ENCODE assay signal across 8 mouse cellular contexts in genomic region chr8:126536928-126537618, GRCm38 (mm10). TPM values are rescaled to one million over a fixed set of nuclear protein-coding genes. Genes with fewer than 3 reads are reported as not detected.
DNase-seq lines count a peak whose midpoint lies in the region; ATAC-seq and TF ChIP-seq lines count a peak whose summit lies in the region.

No protein-coding gene starts in this region.

- no peak overlapping the region for H3K4me2 ChIP-seq in forebrain, embryonic 11.5 days (ENCODE audit: low read depth, low read length, severe bottlenecking)
- peak overlapping the region; percentile 52 for H3K4me2 ChIP-seq in heart, embryonic 15.5 days

- H3K4me1 ChIP-seq in lung, adult 2 months (ENCODE audit: control insufficient read depth, insufficient read depth, low read length), result peaks cover 19% of the 10 kb centered on the region
- peaks cover 32% of the 10 kb centered on the region for H3K4me1 ChIP-seq in forebrain, embryonic 11.5 days (replicated peaks; ENCODE audit: control insufficient read depth, insufficient read depth, low read length)
- peaks cover 62% of the 10 kb centered on the region for H3K4me1 ChIP-seq in heart, embryonic 15.5 days (replicated peaks)
- peaks cover 8% of the 10 kb centered on the region for H3K4me1 ChIP-seq in liver, adult 2 months (ENCODE audit: control insufficient read depth, insufficient read depth, low read length)

- ATAC-seq in forebrain, embryonic 11.5 days (replicated peaks; ENCODE audit: low FRiP score), result peak; percentile 29; the same call in 1 of the 2 replicates
- peak; percentile 64 for ATAC-seq in heart, embryonic 15.5 days (replicated peaks; ENCODE audit: insufficient number of reproducible peaks, insufficient read depth, low FRiP score, low read depth)
- no peak for ATAC-seq in granulocyte monocyte progenitor cell, adult 5-6 weeks (replicated peaks; ENCODE audit: poor library complexity, severe bottlenecking)

- H3K27ac ChIP-seq in forebrain, embryonic 11.5 days (ENCODE audit: low read depth, low read length), result peak overlapping the region; percentile 80
- peak overlapping the region; percentile 99 for H3K27ac ChIP-seq in heart, embryonic 15.5 days
- peak overlapping the region; percentile 49; the same call in 1 of the 2 replicates for H3K27ac ChIP-seq in liver, adult 2 months (replicated peaks; ENCODE audit: insufficient read depth, low read depth, low read length)

- peak; percentile 40 for DNase-seq in lung, adult 2 months
- DNase-seq in lung, adult 18-20 months, result no peak
- peak; percentile 75 for DNase-seq in forebrain, embryonic 11.5 days (ENCODE audit: low spot score)
- DNase-seq in kidney, postnatal 14 days, result peak; percentile 80
- peak; percentile 51 for DNase-seq in liver, adult 2 months (ENCODE audit: extremely low read depth, low read depth, low spot score)
- DNase-seq in ovary, postnatal 14 days (ENCODE audit: low spot score), result peak; percentile 66

- peak overlapping the region; percentile 23; the same call in 1 of the 2 replicates for H3K9ac ChIP-seq in forebrain, embryonic 11.5 days (ENCODE audit: low read length)
- 0 out of 2 replicates have a peak overlapping the region, but pooled peaks have one; percentile 40 for H3K9ac ChIP-seq in heart, embryonic 15.5 days
- no peak overlapping the region for H3K9ac ChIP-seq in liver, adult 2 months (ENCODE audit: low read depth, low read length)

- TF ChIP-seq CTCF in lung, adult 2 months (IDR thresholded peaks at IDR 0.05; ENCODE audit: insufficient read depth, low read length), result no peak
- no peak for TF ChIP-seq CTCF in liver, adult 2 months (IDR thresholded peaks at IDR 0.05; ENCODE audit: low read depth, low read length)

- TF ChIP-seq POLR2A in lung, adult 2 months (IDR thresholded peaks at IDR 0.05; ENCODE audit: borderline replicate concordance, extremely low read depth, low read depth, low read length), result no peak
- no peak for TF ChIP-seq POLR2A in liver, adult 2 months (IDR thresholded peaks at IDR 0.05; ENCODE audit: extremely low read depth, insufficient read depth, low read length)

- H3K27me3 ChIP-seq in forebrain, embryonic 11.5 days (ENCODE audit: control insufficient read depth, insufficient read depth, low read length), result no peaks in the 10 kb centered on the region
- H3K27me3 ChIP-seq in heart, embryonic 15.5 days, result no peaks in the 10 kb centered on the region
- H3K27me3 ChIP-seq in liver, adult 2 months (ENCODE audit: control insufficient read depth, insufficient read depth, low read length), result no peaks in the 10 kb centered on the region

- no peak overlapping the region for H3K4me3 ChIP-seq in lung, adult 2 months (replicated peaks; ENCODE audit: extremely low read depth, low read depth, low read length)
- H3K4me3 ChIP-seq in forebrain, embryonic 11.5 days (ENCODE audit: low read depth, low read length), result no peak overlapping the region
- H3K4me3 ChIP-seq in heart, embryonic 15.5 days, result no peak overlapping the region
- H3K4me3 ChIP-seq in liver, adult 2 months (ENCODE audit: insufficient read depth, low read depth, low read length), result no peak overlapping the region

- H3K79me2 ChIP-seq in liver, adult 2 months (ENCODE audit: control insufficient read depth, insufficient read depth, low read length), result no peaks in the 10 kb centered on the region

- H3K36me3 ChIP-seq in forebrain, embryonic 11.5 days (ENCODE audit: control insufficient read depth, insufficient read depth, low read length), result no peaks in the 10 kb centered on the region
- H3K36me3 ChIP-seq in heart, embryonic 15.5 days, result no peaks in the 10 kb centered on the region
- H3K36me3 ChIP-seq in liver, adult 2 months (ENCODE audit: control insufficient read depth, insufficient read depth, low read length), result no peaks in the 10 kb centered on the region

- no peaks in the 10 kb centered on the region for H3K9me3 ChIP-seq in forebrain, embryonic 11.5 days (ENCODE audit: control insufficient read depth, low read length)
- H3K9me3 ChIP-seq in heart, embryonic 15.5 days (replicated peaks), result no peaks in the 10 kb centered on the region

- 10% methylated on average over 6 of the region's 6 CpGs for WGBS in lung, adult 2 months
- 19% methylated on average over 6 of the region's 6 CpGs for WGBS in forebrain, embryonic 11.5 days
- 7% methylated on average over 6 of the region's 6 CpGs for WGBS in heart, embryonic 15.5 days
- 17% methylated on average over 6 of the region's 6 CpGs for WGBS in liver, adult 2 months

RNA-seq across cellular contexts. Expression of gene Irf2bp2, which starts 56.7 kb away (rescaled TPM):
- polyA plus RNA-seq in lung, adult 2 months (2012; rRNA removed), result 81.2 and 127 TPM in 2 replicates
- 4.5 and 4.6 TPM in 2 replicates for polyA plus RNA-seq in forebrain, embryonic 11.5 days (2014; fragmentation: Nextera tagmentation; extraction: Ambion mirVana)
- 10.3 and 10.4 TPM in 2 replicates for polyA plus RNA-seq in heart, embryonic 15.5 days (2015; fragmentation: Nextera tagmentation; extraction: Ambion mirVana)
- total RNA-seq in liver, adult 2 months (2014; rRNA removed), result 26.3 and 39.2 TPM in 2 replicates
- polyA plus RNA-seq in liver, adult 2 months (2012; rRNA removed), result 20.3 and 33.8 TPM in 2 replicates
- total RNA-seq in granulocyte monocyte progenitor cell, adult 5-6 weeks (2014; fragmentation: Nextera tagmentation), result 112 and 113 TPM in 2 replicates
- total RNA-seq in granulocyte monocyte progenitor cell, adult 5-6 weeks (2017), result 97.9 and 112 TPM in 2 replicates

Comparison
In these comparisons a context has a peak if more than half of its experiments do, and no peak if none do; other contexts are left out.
1. DNase-seq: peak in lung, adult 2 months (single experiment), forebrain, embryonic 11.5 days (single experiment), kidney, postnatal 14 days (single experiment), liver, adult 2 months (single experiment) and ovary, postnatal 14 days (single experiment); none in lung, adult 18-20 months (0 of 2).
2. H3K27ac ChIP-seq: peak in every context shown above with its lines; median percentile 99 in heart, embryonic 15.5 days; 80 in forebrain, embryonic 11.5 days; 49 in liver, adult 2 months.